Comparison of ENCODE assay signal across 8 mouse cellular contexts in genomic region chr11:61529268-61529713, GRCm38 (mm10). TPM values are rescaled to one million over a fixed set of nuclear protein-coding genes. Genes with fewer than 3 reads are reported as not detected.
A peak's percentile ranks its signal among the peaks of the same experiment; 100 is the strongest.
DNase-seq lines count a peak whose midpoint lies in the region.

No protein-coding gene starts in this region.

- peak; percentile 60 for DNase-seq in layer of hippocampus, adult 9-11 months
- DNase-seq in layer of hippocampus, postnatal 25 days (ENCODE audit: extremely low spot score in 1 of 2, low spot score in 1 of 2): no peak
- peak; percentile 23 for DNase-seq in adrenal gland, postnatal 25 days
- DNase-seq in embryo, embryonic 9.5 days (ENCODE audit: extremely low spot score): peak; percentile 5
- peak; percentile 61 to 69 for DNase-seq in kidney, postnatal 36 days
- DNase-seq in right cerebral cortex, postnatal 10 days (ENCODE audit: low spot score in 2 of 2): peak; percentile 74 to 83
- no peak for DNase-seq in thymus, postnatal 0 days (ENCODE audit: low spot score)
- no peak for DNase-seq in thymus, adult 18-20 months

RNA-seq across cellular contexts. Expression of gene B9d1, which starts 24.3 kb away (rescaled TPM):
- 10 to 100 TPM; 43.3 to 45.9 TPM for total RNA-seq in layer of hippocampus, postnatal 25 days (2021)
- 13.8 and 19.9 TPM in 2 replicates for total RNA-seq in adrenal gland, postnatal 25 days (2021)
- polyA plus RNA-seq in thymus, postnatal 0 days (2015; fragmentation: Nextera tagmentation; extraction: Ambion mirVana): 6.7 and 8.9 TPM in 2 replicates

RNA-seq across cellular contexts. Expression of gene Mapk7, which starts 35.1 kb away (rescaled TPM):
- total RNA-seq in layer of hippocampus, postnatal 25 days (2021): 10 to 100 TPM; 26.3 to 31.3 TPM
- 21.6 and 23.9 TPM in 2 replicates for total RNA-seq in adrenal gland, postnatal 25 days (2021)
- 26.0 and 26.2 TPM in 2 replicates for polyA plus RNA-seq in thymus, postnatal 0 days (2015; fragmentation: Nextera tagmentation; extraction: Ambion mirVana)

RNA-seq across cellular contexts. Expression of gene Mfap4, which starts 44.1 kb away (rescaled TPM):
- 1 to 10 TPM; 5.7 to 6.3 TPM for total RNA-seq in layer of hippocampus, postnatal 25 days (2021)
- total RNA-seq in adrenal gland, postnatal 25 days (2021): 3.5 and 4.2 TPM in 2 replicates
- polyA plus RNA-seq in thymus, postnatal 0 days (2015; fragmentation: Nextera tagmentation; extraction: Ambion mirVana): 5.5 and 10.7 TPM in 2 replicates

RNA-seq across cellular contexts. Expression of gene Epn2, which starts 50.2 kb away (rescaled TPM):
- total RNA-seq in layer of hippocampus, postnatal 25 days (2021): 100 to 1,000 TPM; 173 to 185 TPM
- total RNA-seq in adrenal gland, postnatal 25 days (2021): 26.0 and 30.5 TPM in 2 replicates
- 4.6 and 5.1 TPM in 2 replicates for polyA plus RNA-seq in thymus, postnatal 0 days (2015; fragmentation: Nextera tagmentation; extraction: Ambion mirVana)

Comparison
In these comparisons a context has a peak if more than half of its experiments do, and no peak if none do; other contexts are left out.
1. DNase-seq: peak in layer of hippocampus, adult 9-11 months (single experiment), adrenal gland, postnatal 25 days (single experiment), embryo, embryonic 9.5 days (single experiment), kidney, postnatal 36 days (2 of 2) and right cerebral cortex, postnatal 10 days (2 of 2); none in layer of hippocampus, postnatal 25 days (0 of 2), thymus, postnatal 0 days (single experiment) and thymus, adult 18-20 months (0 of 2).